Mouse (Mus musculus) urinary bladder, postnatal 0 days (tissue): ENCODE measurements around the gene Pik3c2b. TPM values are rescaled to one million over a fixed set of nuclear protein-coding genes. Genes with fewer than 3 reads are reported as not detected.

Source experiments
- polyA plus RNA-seq: library from polyadenylated mRNA; unstranded; fragments of >200 nt; fragmentation: Nextera tagmentation; extraction: Ambion mirVana; gene quantifications from 2 replicates; pipeline ENCODE4 v1.2.1, GENCODE M21; 2015

Gene Pik3c2b
- polyA plus RNA-seq = 4.6 and 4.9 TPM in 2 replicates

DNA sequence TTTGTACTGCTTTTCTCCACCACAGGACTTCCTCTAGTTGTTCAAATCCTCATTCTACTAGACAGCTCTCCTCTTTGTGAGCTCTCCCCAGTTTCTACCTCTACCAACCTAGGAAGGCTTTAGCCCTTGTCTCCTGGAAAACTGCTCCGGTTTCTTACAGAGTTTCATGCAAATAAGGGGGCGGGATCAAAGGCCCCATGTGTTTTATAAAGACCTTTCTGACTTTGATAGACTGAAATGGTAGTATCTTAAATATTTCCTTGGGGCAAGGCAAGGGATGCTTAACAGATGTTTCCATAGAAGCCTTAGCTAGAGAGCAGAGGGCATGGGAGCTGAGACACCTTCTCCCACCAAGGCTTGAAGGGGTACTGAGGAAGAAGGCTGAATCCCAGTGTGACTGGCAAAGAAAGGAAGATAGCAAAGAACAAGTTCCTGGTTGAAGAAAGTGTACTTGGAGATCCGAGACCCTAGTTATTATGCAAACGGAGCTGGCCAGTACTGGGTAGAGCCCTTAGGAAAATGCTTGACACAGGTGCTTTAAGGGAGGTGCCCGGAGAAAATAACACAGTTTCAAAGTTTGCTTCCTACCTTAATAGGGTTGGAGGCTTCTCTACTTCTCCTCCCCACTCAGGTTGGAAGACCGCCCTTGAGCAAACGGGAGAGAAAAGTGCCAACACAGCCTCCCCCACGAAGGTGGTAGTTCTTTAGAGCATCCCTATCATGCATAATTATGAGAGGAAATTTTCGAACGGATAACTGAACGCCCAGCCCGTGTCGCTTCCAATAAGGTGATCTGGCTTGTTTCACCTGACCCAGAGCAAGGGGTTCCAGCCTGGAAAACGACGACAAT lies at the start of gene Pik3c2b:
Gene Pik3c2b, plus strand, starts transcription at position 657 of the 850 bp plus-strand sequence.

DNA sequence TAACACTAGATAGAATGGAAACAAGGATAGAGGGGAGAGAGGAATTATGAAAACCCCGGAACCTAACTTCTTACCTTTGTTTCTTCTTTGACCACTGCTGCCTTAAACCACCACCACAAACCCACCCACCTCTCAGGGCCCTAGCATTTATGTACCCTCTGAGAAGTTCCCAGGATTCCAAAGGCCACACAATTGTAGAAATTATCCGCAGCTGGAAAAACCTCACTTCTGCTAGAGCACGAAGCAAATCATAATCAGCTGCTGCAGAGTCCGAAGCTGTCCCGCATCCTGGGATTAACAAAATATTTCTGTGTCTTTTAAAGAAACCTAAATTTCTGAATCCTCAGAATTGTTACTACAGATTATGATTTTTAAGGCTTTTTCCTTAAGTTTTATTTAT lies 15.0 kb upstream of the Pik3c2b start, which contains the start of gene Mdm4:
Gene Mdm4, minus strand, starts transcription at position 101 of the 400 bp plus-strand sequence.

DNA sequence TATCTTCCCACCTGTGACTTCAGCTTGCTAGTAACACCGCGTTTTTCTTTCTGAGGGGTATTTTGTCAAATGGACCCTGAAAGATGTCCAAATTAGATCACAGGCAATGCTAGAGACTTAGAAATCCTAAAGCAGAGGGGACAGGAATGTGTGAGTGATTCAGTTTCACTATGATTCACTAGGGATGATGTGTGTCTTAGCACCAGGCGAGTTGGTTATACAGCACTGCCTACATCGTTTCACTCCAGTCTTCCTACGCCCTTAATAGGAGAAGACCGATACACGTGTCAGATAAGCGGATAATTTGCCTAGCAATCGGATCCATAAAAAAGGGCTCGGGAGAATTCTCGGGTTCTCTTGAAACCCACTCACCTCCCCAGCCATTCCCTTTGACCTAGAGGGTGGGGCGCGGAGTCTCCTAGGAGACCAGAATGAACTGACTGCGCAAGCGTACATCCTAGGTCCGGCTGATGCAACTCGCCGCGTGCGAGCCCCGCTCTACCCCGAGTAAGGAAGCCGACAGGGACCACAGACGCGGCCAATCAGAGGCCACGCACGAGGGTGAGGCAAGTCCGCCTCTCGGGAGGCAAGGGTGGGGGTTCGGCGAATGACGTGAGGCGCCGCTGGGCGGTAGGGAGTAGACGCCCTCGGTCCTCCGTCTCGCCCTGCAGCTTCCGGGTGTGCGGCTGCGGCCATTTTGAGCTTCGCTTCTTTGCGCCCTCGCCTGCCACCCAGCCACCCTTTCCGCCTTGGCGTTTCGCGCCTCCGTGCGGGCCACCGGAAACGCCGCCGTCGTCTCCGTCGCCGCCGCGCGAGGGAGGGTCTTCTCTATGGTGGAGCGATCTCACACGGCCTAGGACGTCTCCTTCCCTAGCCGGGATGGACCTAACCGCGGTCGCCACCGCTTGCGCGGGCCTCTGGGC lies 85.4 kb downstream of the Pik3c2b start, which contains the start of gene Ppp1r15b:
Gene Ppp1r15b, plus strand, starts transcription at position 506 of the 923 bp plus-strand sequence.

Other genes with a start within 250 kb of the Pik3c2b start
- 1.8 TPM in 2 replicates for gene Lrrn2, start 165.4 kb upstream of the Pik3c2b start, polyA plus RNA-seq
- gene Mdm4, start 15.1 kb upstream of the Pik3c2b start, polyA plus RNA-seq = 12.7 and 13.7 TPM in 2 replicates
- 21.4 and 22.9 TPM in 2 replicates for gene Ppp1r15b, start 85.5 kb downstream of the Pik3c2b start, polyA plus RNA-seq
- gene Plekha6, start 118.5 kb downstream of the Pik3c2b start, polyA plus RNA-seq = 10.3 and 10.5 TPM in 2 replicates